Comparison of ENCODE assay signal across 18 mouse cellular contexts in the genomic region with DNA sequence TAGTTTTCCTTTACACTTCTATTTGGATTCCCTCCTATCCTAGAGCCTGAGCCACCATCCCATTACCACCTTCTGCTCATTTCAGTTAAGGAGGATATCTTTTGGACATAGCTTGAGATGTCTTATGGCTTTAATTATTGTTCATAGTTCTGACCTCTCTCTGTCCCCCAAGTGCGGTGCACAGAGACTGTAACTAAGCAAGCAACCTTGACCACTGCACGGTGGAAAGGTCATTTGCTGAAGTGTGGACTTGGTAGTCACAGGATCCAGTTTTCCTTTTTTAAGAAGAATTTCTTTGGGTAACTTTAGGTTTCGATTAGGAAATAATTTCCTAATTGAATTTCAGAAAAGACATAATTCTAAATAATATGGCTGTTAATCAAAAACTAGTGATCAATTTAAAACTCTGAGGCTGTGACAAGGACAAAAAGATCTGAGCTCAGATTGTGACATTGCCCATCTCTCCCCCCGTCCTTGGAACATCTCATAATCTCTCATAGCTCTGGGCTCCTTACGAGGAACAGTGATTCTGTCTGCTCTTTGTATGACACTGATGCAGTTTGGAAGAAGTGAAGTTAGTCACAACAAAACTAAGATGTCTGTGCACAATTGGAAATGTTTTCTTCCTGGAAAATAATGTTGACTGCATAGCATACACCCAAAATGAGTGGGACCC. TPM values are rescaled to one million over a fixed set of nuclear protein-coding genes. Genes with fewer than 3 reads are reported as not detected.
"Had no signal": no experiment of that assay in that cellular context is flagged by ENCODE, and none has a peak within 500 bp of the region (broad histone marks: within the 10 kb centered on the region; RNA-seq: fewer than 3 reads in every experiment).

No protein-coding gene starts in this region.

- H3K27ac ChIP-seq: lung, embryonic 15.5 days; macrophage; midbrain, embryonic 13.5 days; midbrain, embryonic 15.5 days; neural tube, embryonic 12.5 days; stomach, embryonic 15.5 days; stomach, postnatal 0 days had no signal

- H3K4me3 ChIP-seq: lung, embryonic 15.5 days; megakaryocyte, embryonic 14.5 days; midbrain, embryonic 13.5 days; midbrain, embryonic 15.5 days; neural tube, embryonic 12.5 days; stomach, embryonic 15.5 days had no signal

- DNase-seq: lung, adult 2 months; lung, postnatal 14 days; lung, postnatal 36 days; right cerebral cortex, postnatal 14 days; thymus, adult 2 months; thymus, postnatal 25 days; thymus, postnatal 4 days had no signal

- H3K27me3 ChIP-seq: lung, embryonic 15.5 days; midbrain, embryonic 13.5 days; midbrain, embryonic 15.5 days; neural tube, embryonic 12.5 days; stomach, embryonic 15.5 days had no signal

- H3K4me1 ChIP-seq: midbrain, embryonic 13.5 days; midbrain, embryonic 15.5 days; neural tube, embryonic 12.5 days; stomach, embryonic 15.5 days had no signal

- H3K9ac ChIP-seq: lung, embryonic 15.5 days; midbrain, embryonic 13.5 days; midbrain, embryonic 15.5 days; neural tube, embryonic 12.5 days; stomach, embryonic 15.5 days had no signal

- H3K36me3 ChIP-seq: lung, embryonic 15.5 days; midbrain, embryonic 15.5 days; neural tube, embryonic 12.5 days; stomach, embryonic 15.5 days had no signal

RNA-seq across cellular contexts. Expression of gene Lrrc9, which starts 24.3 kb away (rescaled TPM):
- total RNA-seq: neutrophil, adult 5-6 weeks had no signal
- polyA plus RNA-seq: spleen, adult 2 months had no signal

RNA-seq across cellular contexts. Expression of gene Rtn1, which starts 57.1 kb away (rescaled TPM):
- total RNA-seq: megakaryocyte progenitor cell, adult 5-6 weeks had no signal
